Mouse (Mus musculus) heart, adult 2 months (tissue): ENCODE measurements around the gene Olfr24.
"Not testable (repeated sequence)": the region's sequence is repeated elsewhere in the genome, so short reads cannot be mapped to it uniquely, and the experiment has no call there.

ENCODE experiments used
- CTCF ChIP-seq: fragments of 200-600 bp; IDR thresholded peaks from 2 replicates; pipeline ENCODE4 v1.8.1; 2022; ENCODE audit warnings: antibody characterized with exemption, mild to moderate bottlenecking, moderate library complexity
- EP300 ChIP-seq: fragments of 200-500 bp; IDR thresholded peaks from 2 replicates; pipeline ENCODE4 v1.6.1; 2011; ENCODE audit warnings: low read depth, low read length, control low read depth; ENCODE audit not compliant: insufficient read depth
- POLR2A ChIP-seq: fragments of 200-500 bp; IDR thresholded peaks from 2 replicates; pipeline ENCODE4 v1.6.1; 2011; ENCODE audit warnings: mild to moderate bottlenecking, low read depth, low read length, control low read depth; ENCODE audit not compliant: insufficient read depth

DNA sequence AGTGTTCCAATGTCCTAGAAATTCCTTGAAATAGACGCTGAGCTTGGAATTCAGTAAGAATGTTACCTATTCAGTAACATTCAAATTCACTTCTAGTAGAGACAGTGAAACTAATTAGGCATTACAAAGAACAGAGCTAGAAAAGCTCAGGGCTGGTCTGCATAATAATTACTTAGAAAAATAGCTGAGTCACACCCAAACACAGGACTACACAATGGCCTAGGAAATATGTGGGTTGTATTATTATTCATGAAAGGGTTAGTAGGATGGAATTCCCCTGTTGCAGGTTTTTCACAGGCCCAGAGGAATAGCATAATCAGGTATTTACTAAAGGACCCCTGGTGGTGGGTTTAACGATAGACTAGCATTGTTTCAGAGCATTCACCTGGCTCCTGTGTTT lies 29.6 kb downstream of the Olfr24 start:
- TF ChIP-seq CTCF, EP300, POLR2A: not testable (repeated sequence)
